ENCODE assay signal across 7 mouse cellular contexts in the genomic region with DNA sequence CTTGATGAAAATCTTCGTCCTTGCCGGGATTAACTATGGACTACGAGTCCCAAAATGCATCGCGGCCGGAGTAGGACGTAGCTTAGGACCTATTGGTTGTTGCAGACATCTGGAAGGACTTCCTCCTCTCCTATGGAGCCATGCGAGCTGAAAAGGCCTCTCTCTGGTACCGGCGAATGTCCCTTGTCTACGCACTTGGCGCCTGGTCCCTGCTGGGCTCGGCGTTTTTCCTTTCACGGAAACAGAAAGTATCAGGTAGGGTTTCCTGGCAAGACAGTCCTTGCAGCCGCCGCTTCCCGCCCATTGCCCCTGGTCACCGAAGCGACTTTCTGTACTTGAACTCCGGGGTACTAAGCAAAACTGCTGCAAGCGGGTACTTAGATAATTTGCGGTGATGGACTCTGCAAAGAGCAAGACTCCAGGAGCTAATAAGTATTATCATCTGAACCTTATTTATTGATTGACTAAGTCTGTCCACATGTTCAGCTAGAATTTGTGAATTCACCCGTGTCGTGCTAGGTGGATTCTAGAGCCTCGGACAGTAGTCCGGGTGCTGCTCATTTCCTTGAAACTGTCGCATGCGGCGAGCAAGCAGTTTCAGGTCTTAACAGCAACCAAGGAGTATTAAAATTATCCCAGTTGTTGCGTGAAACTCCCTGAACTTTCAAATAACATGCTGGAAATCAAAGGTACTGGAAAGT. TPM values are rescaled to one million over a fixed set of nuclear protein-coding genes. Genes with fewer than 3 reads are reported as not detected.
DNase-seq lines count a peak whose midpoint lies in the region; ATAC-seq lines count a peak whose summit lies in the region.

Smim26 (plus strand) TSS at position 104 of the 701 bp plus-strand sequence.

- peak within 1 kb of the TSS; percentile 78 for H3K4me3 ChIP-seq in intestine, embryonic 14.5 days (ENCODE audit: low read depth, low read length)

- ATAC-seq in intestine, embryonic 14.5 days (replicated peaks; ENCODE audit: low FRiP score, low TSS enrichment, low read depth), result peak; percentile 94

- 1% methylated on average over 31 of the region's 31 CpGs for WGBS in intestine, embryonic 14.5 days

- H3K4me1 ChIP-seq in intestine, embryonic 14.5 days (replicated peaks; ENCODE audit: control insufficient read depth, insufficient read depth, low read length), result no peaks in the 10 kb centered on the region

- H3K9ac ChIP-seq in intestine, embryonic 14.5 days (ENCODE audit: low read length), result peak within 1 kb of the TSS; percentile 64

- DNase-seq in adrenal gland, adult 18-20 months (ENCODE audit: low spot score in 2 of 2), result peak; percentile 70 to 72
- DNase-seq in embryo, embryonic 10.5 days (ENCODE audit: low spot score), result peak; percentile 91
- DNase-seq in gastrocnemius, postnatal 14 days, result peak; percentile 75
- DNase-seq in intestine, embryonic 14.5 days (ENCODE audit: low spot score), result peak; percentile 87
- DNase-seq in left cerebral cortex, postnatal 14 days (ENCODE audit: low spot score in 2 of 2), result peak; percentile 84 to 85
- peak; percentile 82 for DNase-seq in mesoderm, embryonic 11.5 days (ENCODE audit: low read depth, low spot score)
- DNase-seq in right cerebral cortex, postnatal 36 days (ENCODE audit: low spot score in 2 of 2), result peak; percentile 81 to 86

- no peaks in the 10 kb centered on the region for H3K9me3 ChIP-seq in intestine, embryonic 14.5 days (ENCODE audit: control insufficient read depth, low read length)

- peaks cover 18% of the 10 kb centered on the region for H3K36me3 ChIP-seq in intestine, embryonic 14.5 days (ENCODE audit: control insufficient read depth, insufficient read depth, low read length)

- no peak within 1 kb of the TSS for H3K27ac ChIP-seq in intestine, embryonic 14.5 days (ENCODE audit: low read depth)

- intact Hi-C loops in gastrocnemius, postnatal 14 days (cut with DNase I; ENCODE audit: low total_unique reads), result no loop called here
- intact Hi-C loops in left cerebral cortex, postnatal 14 days (cut with DNase I), result no loop called here

- H3K27me3 ChIP-seq in intestine, embryonic 14.5 days (replicated peaks; ENCODE audit: control insufficient read depth, insufficient read depth, low read length), result no peaks in the 10 kb centered on the region

- H3K4me2 ChIP-seq in intestine, embryonic 14.5 days (ENCODE audit: low read length), result peak within 1 kb of the TSS; percentile 77

RNA-seq across cellular contexts. Expression of gene Smim26, which starts in this region (rescaled TPM):
- 10 to 100 TPM; 54.7 to 56.1 TPM for total RNA-seq in adrenal gland, adult 18-20 months (2021)
- 10 to 100 TPM; 48.2 to 59.3 TPM for total RNA-seq in gastrocnemius, postnatal 14 days (2021)
- polyA plus RNA-seq in intestine, embryonic 14.5 days (2014; fragmentation: Nextera tagmentation; extraction: Ambion mirVana), result 39.9 and 41.7 TPM in 2 replicates
- 10 to 100 TPM; 36.7 to 47.3 TPM for total RNA-seq in left cerebral cortex, postnatal 14 days (2021)
